Mouse (Mus musculus) lung, postnatal 25 days (tissue): Measurements from ENCODE around the gene Olfm2.

Experiments
- DNase-seq: peaks from one replicate; pipeline ENCODE4 v3.0.0; 2022; ENCODE audit warnings: low spot score

The Olfm2 gene

GRCm38 (mm10) chr9:20746017-20746660, at the start of gene Olfm2:
Gene Olfm2 (minus strand): TSS chr9:20746349.
- DNase-seq = no peak

- peak; percentile 46 for DNase-seq
These were observed 48.1 kb upstream of the Olfm2 start for GRCm38 (mm10) chr9:20794108-20794806.

- DNase-seq = no peak
These were observed 44.2 kb upstream of the Olfm2 start for GRCm38 (mm10) chr9:20790345-20790744.

- no peak for DNase-seq
These were observed 43.5 kb upstream of the Olfm2 start for GRCm38 (mm10) chr9:20789651-20790050.

- no peak for DNase-seq
These were observed 41.8 kb upstream of the Olfm2 start for GRCm38 (mm10) chr9:20787992-20788391.

GRCm38 (mm10) chr9:20785055-20785454, 38.9 kb upstream of the Olfm2 start:
- no peak for DNase-seq

- no peak for DNase-seq
These were observed 35.1 kb upstream of the Olfm2 start for GRCm38 (mm10) chr9:20781286-20781685.

GRCm38 (mm10) chr9:20765274-20765673, 19.1 kb upstream of the Olfm2 start:
- DNase-seq = no peak

- DNase-seq = no peak
These were observed 16.9 kb upstream of the Olfm2 start for GRCm38 (mm10) chr9:20763099-20763498.

GRCm38 (mm10) chr9:20762197-20762961, 16.2 kb upstream of the Olfm2 start:
- DNase-seq = no peak

GRCm38 (mm10) chr9:20761388-20761787, 15.2 kb upstream of the Olfm2 start:
- no peak for DNase-seq

GRCm38 (mm10) chr9:20760813-20761212, 14.7 kb upstream of the Olfm2 start:
- peak; percentile 52 for DNase-seq

- DNase-seq = no peak
These were observed 12.7 kb upstream of the Olfm2 start for GRCm38 (mm10) chr9:20758896-20759295.

- DNase-seq = no peak
These were observed 12.1 kb upstream of the Olfm2 start for GRCm38 (mm10) chr9:20758243-20758642.

GRCm38 (mm10) chr9:20757087-20757955, 11.2 kb upstream of the Olfm2 start:
- DNase-seq = peak; percentile 71

GRCm38 (mm10) chr9:20756081-20756700, 10.0 kb upstream of the Olfm2 start:
- no peak for DNase-seq

- DNase-seq = no peak
These were observed 8.2 kb upstream of the Olfm2 start for GRCm38 (mm10) chr9:20754335-20754734.

- no peak for DNase-seq
These were observed 5.4 kb upstream of the Olfm2 start for GRCm38 (mm10) chr9:20751477-20752029.

- DNase-seq = no peak
These were observed 3.1 kb upstream of the Olfm2 start for GRCm38 (mm10) chr9:20749213-20749612.

- DNase-seq = no peak
These were observed 2.4 kb upstream of the Olfm2 start for GRCm38 (mm10) chr9:20748540-20748939.

GRCm38 (mm10) chr9:20747682-20748081, 1.5 kb upstream of the Olfm2 start:
- DNase-seq = no peak
